Mouse (Mus musculus) embryonic facial prominence, embryonic 14.5 days (tissue): ENCODE measurements around the gene Dennd1c. TPM values are rescaled to one million over a fixed set of nuclear protein-coding genes. Genes with fewer than 3 reads are reported as not detected.

ENCODE experiments used
- ATAC-seq: fragments of 200-750 bp; cut with Nextera tagmentation; 2 replicates; pipeline ENCODE4 v1.8.0; 2017; ENCODE audit warnings: low read depth, moderate number of reproducible peaks, moderate TSS enrichment
- DNase-seq: peaks from one replicate; pipeline ENCODE4 v3.0.0-alpha.2; 2015; ENCODE audit warnings: low spot score
- H3K27ac ChIP-seq: fragments of 300-500 bp; sonication (generic); replicated peaks from 2 replicates; pipeline ENCODE4 v1.5.1; 2014; ENCODE audit warnings: low read depth, mild to moderate bottlenecking, low read length, moderate library complexity
- H3K27me3 ChIP-seq: fragments of 300-500 bp; sonication (generic); replicated peaks from 2 replicates; pipeline ENCODE4 v1.6.1; 2014; ENCODE audit warnings: low read length; ENCODE audit not compliant: control insufficient read depth, insufficient read depth
- H3K36me3 ChIP-seq: fragments of 300-500 bp; sonication (generic); 2 replicates; pipeline ENCODE4 v1.6.1; 2014; ENCODE audit warnings: low read length, mixed read lengths; ENCODE audit not compliant: control insufficient read depth, insufficient read depth
- H3K4me1 ChIP-seq: fragments of 300-500 bp; sonication (generic); 2 replicates; pipeline ENCODE4 v1.6.1; 2014; ENCODE audit warnings: antibody characterized with exemption, low read length; ENCODE audit not compliant: control insufficient read depth, insufficient read depth
- H3K4me2 ChIP-seq: fragments of 300-500 bp; sonication (generic); 2 replicates; pipeline ENCODE4 v1.6.1; 2014; ENCODE audit warnings: low read depth, mild to moderate bottlenecking, low read length, moderate library complexity, mixed read lengths
- H3K4me3 ChIP-seq: fragments of 300-500 bp; sonication (generic); 2 replicates; pipeline ENCODE4 v1.5.1; 2014; ENCODE audit warnings: low read depth, mild to moderate bottlenecking, low read length
- H3K9ac ChIP-seq: fragments of 300-500 bp; sonication (generic); 2 replicates; pipeline ENCODE4 v1.6.1; 2014; ENCODE audit warnings: low read depth, mild to moderate bottlenecking, low read length, moderate library complexity, mixed read lengths
- H3K9me3 ChIP-seq: fragments of 300-500 bp; sonication (generic); 2 replicates; pipeline ENCODE4 v1.6.1; 2016; ENCODE audit warnings: low read length; ENCODE audit not compliant: control insufficient read depth
- WGBS: fragments of 180-500 bp; shearing (Covaris S2); extraction: QIAGEN DNeasy Blood & Tissue Kit; methylation state at CpG from one replicate; pipeline ENCODE4 v1.1.7; 2014; 5-methylcytosine and 5-hydroxymethylcytosine counted together
- polyA plus RNA-seq: library from polyadenylated mRNA; unstranded; fragments of >200 nt; fragmentation: Nextera tagmentation; extraction: Ambion mirVana; gene quantifications from 2 replicates; pipeline ENCODE4 v1.2.1, GENCODE M21; 2014

Gene Dennd1c
- polyA plus RNA-seq, 1 experiment from 2014 or later, result 2.1 TPM

DNA sequence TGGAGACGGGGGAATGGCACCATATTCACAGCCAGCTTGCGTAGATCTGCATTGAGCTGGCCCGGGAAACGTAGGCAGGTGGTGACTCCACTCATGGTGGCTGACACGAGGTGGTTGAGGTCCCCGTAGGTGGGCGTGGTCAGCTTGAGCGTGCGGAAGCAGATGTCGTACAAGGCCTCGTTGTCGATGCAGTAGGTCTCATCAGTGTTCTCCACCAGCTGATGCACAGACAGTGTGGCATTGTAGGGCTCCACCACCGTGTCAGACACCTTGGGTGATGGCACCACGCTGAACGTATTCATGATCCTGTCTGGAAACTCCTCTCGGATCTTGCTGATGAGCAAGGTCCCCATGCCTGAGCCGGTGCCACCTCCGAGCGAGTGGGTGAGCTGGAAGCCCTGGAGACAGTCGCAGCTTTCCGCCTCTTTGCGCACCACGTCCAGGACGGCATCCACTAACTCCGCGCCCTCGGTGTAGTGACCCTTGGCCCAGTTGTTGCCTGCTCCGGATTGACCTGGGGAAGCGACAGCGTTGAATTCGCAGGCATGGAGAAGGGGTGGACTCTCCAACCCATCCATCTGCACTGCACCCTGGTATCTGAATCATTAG is 3.0 kb upstream of the Dennd1c start:
- 95% methylated on average over 29 of the region's 31 CpGs for WGBS
- no peaks in the 10 kb centered on the region for H3K36me3 ChIP-seq
- DNase-seq (no peak), ATAC-seq (no peak)
- no peak overlapping the region for H3K9ac ChIP-seq
- H3K4me3 ChIP-seq, result no peak overlapping the region
- no peaks in the 10 kb centered on the region for H3K4me1 ChIP-seq
- no peaks in the 10 kb centered on the region for H3K27me3 ChIP-seq
- no peaks in the 10 kb centered on the region for H3K9me3 ChIP-seq
- no peak overlapping the region for H3K4me2 ChIP-seq
- no peak overlapping the region for H3K27ac ChIP-seq

DNA sequence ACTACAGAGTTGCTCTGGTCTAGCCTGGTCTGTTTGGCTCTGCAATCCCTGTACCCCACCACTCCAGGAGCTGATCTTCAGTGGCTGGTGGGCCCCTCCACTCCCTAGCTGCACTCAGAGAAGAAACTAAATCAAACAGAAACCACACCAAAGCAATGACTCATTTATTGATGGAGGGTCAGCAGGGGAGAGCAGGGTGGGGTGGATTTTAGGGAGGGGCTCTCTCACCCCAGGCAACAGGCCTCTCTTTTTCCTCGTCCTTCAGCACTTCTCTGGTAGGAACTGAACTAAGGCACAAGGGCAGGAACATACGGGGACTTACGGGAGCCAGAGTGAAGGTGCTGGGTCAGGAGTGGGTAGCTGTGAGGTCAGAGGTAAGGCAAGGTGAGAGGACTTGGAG is 1.6 kb upstream of the Dennd1c start:
- no peaks in the 10 kb centered on the region for H3K36me3 ChIP-seq
- ATAC-seq (no peak), DNase-seq (no peak)
- H3K9me3 ChIP-seq, result no peaks in the 10 kb centered on the region
- no peaks in the 10 kb centered on the region for H3K27me3 ChIP-seq
- WGBS, result 61% methylated on average over 3 of the region's 3 CpGs
- H3K9ac ChIP-seq, result no peak overlapping the region
- H3K27ac ChIP-seq, result no peak overlapping the region
- H3K4me1 ChIP-seq, result no peaks in the 10 kb centered on the region
- H3K4me3 ChIP-seq, result no peak overlapping the region
- H3K4me2 ChIP-seq, result no peak overlapping the region

GRCm38 (mm10) chr17:57076916-57077315 is 1.4 kb downstream of the Dennd1c start:
- 65% methylated on average over 3 of the region's 3 CpGs for WGBS
- no peak overlapping the region for H3K4me2 ChIP-seq
- H3K27ac ChIP-seq, result no peak overlapping the region
- no peaks in the 10 kb centered on the region for H3K27me3 ChIP-seq
- no peak overlapping the region for H3K9ac ChIP-seq
- H3K4me1 ChIP-seq, result no peaks in the 10 kb centered on the region
- no peaks in the 10 kb centered on the region for H3K36me3 ChIP-seq
- H3K9me3 ChIP-seq, result no peaks in the 10 kb centered on the region
- DNase-seq (no peak), ATAC-seq (no peak)
- H3K4me3 ChIP-seq, result no peak overlapping the region

GRCm38 (mm10) chr17:57070699-57071098 is 7.6 kb downstream of the Dennd1c start:
- Histone ChIP-seq H3K36me3 (no peaks in the 10 kb centered on the region), H3K27me3 (no peaks in the 10 kb centered on the region; the same call in 1 of the 2 replicates), H3K27ac (no peak overlapping the region), H3K9me3 (no peaks in the 10 kb centered on the region), H3K4me1 (no peaks in the 10 kb centered on the region), H3K9ac (no peak overlapping the region), H3K4me3 (no peak overlapping the region; the same call in 1 of the 2 replicates), H3K4me2 (0 out of 2 replicates have a peak overlapping the region, but pooled peaks have one; percentile 11)
- WGBS, result under 1% methylated on average over 8 of the region's 11 CpGs
- DNase-seq (peak; percentile 90), ATAC-seq (peak; percentile 83)

DNA sequence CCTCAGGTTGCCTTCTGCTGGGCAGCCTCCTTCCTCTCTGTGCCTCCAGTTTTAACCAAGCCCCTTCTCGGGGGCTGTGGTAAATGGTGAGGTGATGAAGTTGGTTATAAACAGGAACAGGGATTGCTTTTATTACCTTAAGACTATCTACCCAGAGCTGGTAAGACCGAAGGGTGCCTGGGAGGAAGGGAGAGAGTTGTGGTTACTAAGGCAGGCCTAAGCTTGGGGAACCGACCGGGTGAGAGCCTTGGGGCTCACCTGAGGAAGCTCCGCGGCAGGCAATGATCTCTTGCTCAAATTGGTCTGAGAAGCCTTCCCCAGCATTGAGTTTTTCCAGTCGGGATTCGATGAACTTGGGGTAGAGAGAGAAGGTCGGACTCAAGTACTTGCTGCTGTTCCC is 8.0 kb downstream of the Dennd1c start:
- Histone ChIP-seq H3K9me3 (no peaks in the 10 kb centered on the region), H3K4me2 (peak overlapping the region; percentile 11; the same call in 1 of the 2 replicates), H3K27ac (no peak overlapping the region), H3K9ac (peak overlapping the region; percentile 28; the same call in 1 of the 2 replicates), H3K36me3 (no peaks in the 10 kb centered on the region), H3K4me1 (no peaks in the 10 kb centered on the region), H3K27me3 (peaks cover 2% of the 10 kb centered on the region; the same call in 1 of the 2 replicates), H3K4me3 (peak overlapping the region; percentile 5; the same call in 1 of the 2 replicates)
- DNase-seq (peak; percentile 4), ATAC-seq (peak; percentile 44; the same call in 1 of the 2 replicates)
- WGBS, result 9% methylated on average over 7 of the region's 9 CpGs

DNA sequence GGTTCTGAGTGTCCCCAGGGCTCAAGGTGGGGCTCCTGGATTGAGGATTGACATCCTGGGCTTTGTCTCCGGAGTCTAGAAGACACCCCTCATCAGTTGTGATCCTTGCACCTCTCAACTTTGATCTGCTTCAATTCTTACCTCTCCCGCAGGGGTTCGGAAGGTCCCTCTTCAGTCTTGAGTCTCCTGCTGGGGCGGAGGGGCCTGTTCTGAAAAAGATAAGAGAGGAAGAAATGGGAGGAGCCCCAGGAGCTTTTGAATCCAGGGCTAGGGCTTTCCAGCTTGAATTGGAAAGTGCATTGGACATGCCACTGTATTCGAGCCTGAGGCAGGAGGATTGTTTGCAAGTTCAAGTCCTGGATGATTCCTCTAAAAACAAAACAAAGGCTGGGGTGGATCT is 11.4 kb downstream of the Dennd1c start:
- H3K27me3 ChIP-seq, result peaks cover 32% of the 10 kb centered on the region

GRCm38 (mm10) chr17:57063031-57063430 is 15.3 kb downstream of the Dennd1c start:
- Histone ChIP-seq H3K4me1 (peaks cover 4% of the 10 kb centered on the region), H3K27ac (no peak overlapping the region), H3K4me2 (peak overlapping the region; percentile 48), H3K9me3 (no peaks in the 10 kb centered on the region), H3K36me3 (no peaks in the 10 kb centered on the region), H3K27me3 (peaks cover 44% of the 10 kb centered on the region), H3K4me3 (no peak overlapping the region), H3K9ac (no peak overlapping the region)
- 8% methylated on average over 8 of the region's 8 CpGs for WGBS
- DNase-seq (no peak), ATAC-seq (no peak)

More for the DNA sequence above, 11.4 kb downstream of the Dennd1c start:
- H3K4me3 ChIP-seq, result no peak overlapping the region
- no peak overlapping the region for H3K9ac ChIP-seq
- WGBS, result 57% methylated on average over 5 of the region's 5 CpGs
- H3K4me2 ChIP-seq, result no peak overlapping the region
- H3K36me3 ChIP-seq, result no peaks in the 10 kb centered on the region
- no peaks in the 10 kb centered on the region for H3K4me1 ChIP-seq
- no peaks in the 10 kb centered on the region for H3K9me3 ChIP-seq
- ATAC-seq, result no peak
- no peak overlapping the region for H3K27ac ChIP-seq
- DNase-seq, result no peak

GRCm38 (mm10) chr17:57062548-57062947 is 15.8 kb downstream of the Dennd1c start:
- no peaks in the 10 kb centered on the region for H3K9me3 ChIP-seq
- no peaks in the 10 kb centered on the region for H3K36me3 ChIP-seq
- ATAC-seq (no peak), DNase-seq (no peak)
- H3K4me3 ChIP-seq, result peak overlapping the region; percentile 36
- H3K4me2 ChIP-seq, result peak overlapping the region; percentile 48
- H3K27me3 ChIP-seq, result peaks cover 44% of the 10 kb centered on the region
- H3K9ac ChIP-seq, result peak overlapping the region; percentile 47
- WGBS, result 2% methylated on average over 19 of the region's 22 CpGs
- peaks cover 4% of the 10 kb centered on the region for H3K4me1 ChIP-seq
- no peak overlapping the region for H3K27ac ChIP-seq

GRCm38 (mm10) chr17:57062011-57062521 is 16.2 kb downstream of the Dennd1c start:
- Histone ChIP-seq H3K4me2 (peak overlapping the region; percentile 48), H3K4me3 (peak overlapping the region; percentile 36), H3K36me3 (no peaks in the 10 kb centered on the region), H3K4me1 (peaks cover 4% of the 10 kb centered on the region), H3K9me3 (no peaks in the 10 kb centered on the region), H3K27ac (no peak overlapping the region), H3K27me3 (peaks cover 44% of the 10 kb centered on the region), H3K9ac (peak overlapping the region; percentile 47)
- 1% methylated on average over 31 of the region's 39 CpGs for WGBS
- ATAC-seq (peak; percentile 24; the same call in 1 of the 2 replicates), DNase-seq (peak; percentile 72)
